Mouse (Mus musculus): Measurements from ENCODE around the gene Phc3. TPM values are rescaled to one million over a fixed set of nuclear protein-coding genes. Genes with fewer than 3 reads are reported as not detected.
A peak's percentile ranks its signal among the peaks of the same experiment; 100 is the strongest.

Gene Phc3
- polyA plus RNA-seq, 1 experiment = 22.8 TPM

DNA sequence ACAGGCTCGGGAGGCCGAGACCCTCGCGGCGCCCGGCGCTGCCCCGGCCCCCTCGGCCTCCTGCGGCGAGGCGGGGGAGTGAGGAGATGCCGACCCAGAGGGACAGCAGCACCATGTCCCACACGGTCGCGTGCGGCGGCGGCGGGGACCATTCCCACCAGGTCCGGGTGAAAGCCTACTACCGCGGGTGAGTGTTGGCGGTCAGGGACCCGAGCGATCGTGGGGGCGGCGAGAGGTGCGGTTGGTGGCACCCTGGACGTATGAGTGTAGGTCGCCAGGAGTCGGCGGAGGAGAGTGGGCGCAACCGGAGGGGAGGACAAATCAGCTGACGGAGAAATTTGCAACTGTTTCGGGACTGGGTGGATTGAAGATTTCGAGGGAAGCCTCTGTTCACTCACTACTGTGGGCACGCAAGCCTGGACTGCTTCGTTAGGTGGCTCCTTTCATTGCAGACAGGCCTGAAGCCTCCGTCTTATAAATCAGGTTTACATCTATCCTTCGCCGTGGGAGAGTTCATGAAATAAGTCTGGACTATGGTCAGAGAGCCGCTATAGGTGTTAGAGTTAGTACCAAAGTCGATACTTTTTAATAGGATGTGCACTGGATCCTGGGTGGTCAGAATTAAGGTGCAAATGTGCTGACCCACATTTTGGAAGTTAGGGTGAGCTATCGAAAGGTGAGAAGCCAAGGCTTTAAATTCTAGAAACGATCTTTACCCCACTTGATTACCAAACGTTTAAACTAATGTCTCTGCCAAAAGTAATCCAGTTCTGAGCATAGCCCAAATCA, 26.9 kb upstream of the Phc3 start:
- TF ChIP-seq CTCF (IDR thresholded peaks at IDR 0.05; ENCODE audit: borderline replicate concordance, extremely low read depth, insufficient read depth, insufficient read length) (no peak), POLR2A (IDR thresholded peaks at IDR 0.05; ENCODE audit: borderline replicate concordance, extremely low read depth, insufficient read depth, insufficient read length, poor library complexity, severe bottlenecking) (no peak)

DNA sequence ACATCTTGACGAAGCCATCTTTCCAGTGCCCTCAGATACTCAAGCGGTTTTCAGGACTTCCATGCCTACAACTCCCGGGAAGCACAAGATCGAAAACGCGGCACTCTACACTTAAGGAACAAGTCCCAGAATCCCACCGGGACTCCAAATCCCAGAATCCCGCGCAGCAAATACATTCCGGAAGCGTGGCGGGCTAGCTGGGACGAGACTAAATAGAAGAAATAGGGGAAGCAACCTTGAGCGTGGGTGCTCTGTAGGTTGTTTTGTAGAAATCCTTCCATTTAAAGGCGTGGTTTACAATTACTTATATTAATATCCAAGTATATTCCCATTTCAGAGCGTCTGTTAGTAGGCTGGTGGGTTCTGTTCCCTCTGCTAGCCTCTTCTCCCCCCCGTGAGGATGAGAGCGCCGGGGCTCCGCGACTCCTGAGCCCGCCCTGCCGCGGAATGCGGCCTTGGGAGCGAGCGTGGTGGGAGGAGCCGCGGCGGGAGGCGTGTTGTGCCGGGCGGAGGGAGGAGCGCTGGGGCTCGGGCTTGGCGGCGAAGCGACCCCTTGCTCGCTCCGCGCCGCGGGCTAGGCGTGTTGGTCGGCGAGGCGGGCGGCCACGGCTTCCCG, 26.2 kb upstream of the Phc3 start, which contains the start of gene Prkci:
TSS of gene Prkci (plus strand) at position 465 of the 616 bp plus-strand sequence.
- TF ChIP-seq CTCF (IDR thresholded peaks at IDR 0.05; ENCODE audit: borderline replicate concordance, extremely low read depth, insufficient read depth, insufficient read length) (no peak), POLR2A (IDR thresholded peaks at IDR 0.05; ENCODE audit: borderline replicate concordance, extremely low read depth, insufficient read depth, insufficient read length, poor library complexity, severe bottlenecking) (peak; percentile 97)

More for the DNA sequence above, 26.9 kb upstream of the Phc3 start:
- DNase-seq (ENCODE audit: low read depth) = peak; percentile 72

DNA sequence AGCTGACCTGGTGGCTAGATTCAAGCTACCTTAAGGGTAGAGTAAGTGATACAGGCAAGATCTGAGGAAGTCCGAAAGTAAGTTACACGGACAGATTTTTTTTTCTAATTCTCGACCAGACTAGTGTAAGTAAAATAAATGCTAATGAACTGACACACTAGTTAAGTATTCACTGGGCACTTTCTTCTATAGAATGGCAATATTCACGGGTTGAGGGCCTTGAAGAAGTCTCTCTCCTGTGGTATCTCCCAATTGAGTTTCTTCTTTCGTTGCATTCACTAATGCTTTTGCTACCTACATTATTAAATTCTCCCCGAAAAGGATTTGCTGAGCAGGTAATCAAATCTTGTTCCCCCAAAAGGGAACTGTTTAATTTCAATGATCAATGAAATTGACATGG, 25.6 kb upstream of the Phc3 start:
- no peak for TF ChIP-seq POLR2A (IDR thresholded peaks at IDR 0.05; ENCODE audit: borderline replicate concordance, extremely low read depth, insufficient read depth, insufficient read length, poor library complexity, severe bottlenecking)
- no peak for TF ChIP-seq CTCF (IDR thresholded peaks at IDR 0.05; ENCODE audit: borderline replicate concordance, extremely low read depth, insufficient read depth, insufficient read length)
- no peak for DNase-seq (ENCODE audit: low read depth)

More for the DNA sequence above, 26.2 kb upstream of the Phc3 start, which contains the start of gene Prkci:
- DNase-seq (ENCODE audit: low read depth) = peak; percentile 98

- TF ChIP-seq POLR2A (IDR thresholded peaks at IDR 0.05; ENCODE audit: borderline replicate concordance, extremely low read depth, insufficient read depth, insufficient read length, poor library complexity, severe bottlenecking) (no peak), CTCF (IDR thresholded peaks at IDR 0.05; ENCODE audit: borderline replicate concordance, extremely low read depth, insufficient read depth, insufficient read length) (no peak)
- DNase-seq (ENCODE audit: low read depth) = no peak
Observed at GRCm38 (mm10) chr3:30993066-30993573, 23.9 kb upstream of the Phc3 start.

DNA sequence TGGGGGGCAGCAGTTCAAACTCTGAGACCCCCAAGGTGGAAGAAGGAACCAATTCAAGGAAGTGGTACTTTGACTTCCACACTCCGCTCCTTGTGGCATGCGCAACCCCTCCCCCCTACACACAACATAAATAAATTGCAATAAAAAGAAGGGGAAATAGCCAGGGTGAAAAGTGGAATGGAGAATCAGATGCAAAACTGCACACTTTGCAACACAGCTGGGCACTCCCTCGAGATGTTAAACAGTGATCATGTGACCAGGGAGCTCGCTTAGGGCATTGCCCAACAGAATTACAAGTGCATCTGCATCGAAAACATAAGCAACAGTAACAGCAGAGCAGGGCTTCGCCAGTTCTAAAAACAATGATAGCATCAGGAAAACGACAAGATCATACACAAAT, 22.9 kb upstream of the Phc3 start:
- no peak for DNase-seq (ENCODE audit: low read depth)
- TF ChIP-seq CTCF (IDR thresholded peaks at IDR 0.05; ENCODE audit: borderline replicate concordance, extremely low read depth, insufficient read depth, insufficient read length) (no peak), POLR2A (IDR thresholded peaks at IDR 0.05; ENCODE audit: borderline replicate concordance, extremely low read depth, insufficient read depth, insufficient read length, poor library complexity, severe bottlenecking) (no peak)

GRCm38 (mm10) chr3:30987396-30988318, 18.4 kb upstream of the Phc3 start:
- no peak for DNase-seq (ENCODE audit: low read depth)
- TF ChIP-seq CTCF (IDR thresholded peaks at IDR 0.05; ENCODE audit: borderline replicate concordance, extremely low read depth, insufficient read depth, insufficient read length) (no peak), POLR2A (IDR thresholded peaks at IDR 0.05; ENCODE audit: borderline replicate concordance, extremely low read depth, insufficient read depth, insufficient read length, poor library complexity, severe bottlenecking) (no peak)

GRCm38 (mm10) chr3:30982924-30983536, 13.8 kb upstream of the Phc3 start:
- no peak for DNase-seq (ENCODE audit: low read depth)
- TF ChIP-seq POLR2A (IDR thresholded peaks at IDR 0.05; ENCODE audit: borderline replicate concordance, extremely low read depth, insufficient read depth, insufficient read length, poor library complexity, severe bottlenecking) (no peak), CTCF (IDR thresholded peaks at IDR 0.05; ENCODE audit: borderline replicate concordance, extremely low read depth, insufficient read depth, insufficient read length) (no peak)

DNA sequence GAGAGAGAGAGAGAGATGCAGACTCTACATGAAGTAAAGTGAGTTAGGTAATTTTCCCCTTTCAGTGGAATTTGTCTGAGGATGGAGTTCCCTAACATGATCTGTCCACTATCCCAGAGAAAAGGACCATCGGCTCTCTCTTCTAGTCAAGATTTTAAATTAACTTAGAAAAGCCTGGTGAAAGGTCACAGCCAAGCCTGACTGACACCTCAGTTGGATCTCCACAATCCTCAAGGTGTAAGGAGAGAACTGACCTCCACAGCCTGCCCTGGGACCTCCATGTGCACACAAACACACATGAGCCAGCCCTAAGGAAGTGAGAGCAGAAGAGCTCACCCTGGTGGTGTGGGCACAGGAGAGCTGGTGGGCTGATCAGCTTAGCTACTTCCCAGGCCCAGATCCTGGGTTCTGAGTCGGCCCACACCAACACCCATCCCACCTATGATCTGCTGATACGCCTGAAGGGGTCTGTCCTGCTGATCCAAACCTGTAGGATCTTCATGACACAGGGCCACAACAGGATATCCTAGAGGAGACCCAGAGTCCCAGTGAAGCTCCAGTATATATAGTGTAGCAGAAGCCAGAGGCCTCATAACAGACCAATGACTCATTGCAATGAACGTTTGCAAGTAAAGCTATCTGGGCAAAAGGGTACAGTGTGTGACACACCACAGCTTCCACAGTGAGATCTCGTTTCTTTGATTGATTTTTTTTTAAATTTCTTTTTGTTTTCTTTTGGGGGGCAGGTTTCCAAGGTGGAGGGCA, 12.6 kb upstream of the Phc3 start:
- no peak for DNase-seq (ENCODE audit: low read depth)
- TF ChIP-seq CTCF (IDR thresholded peaks at IDR 0.05; ENCODE audit: borderline replicate concordance, extremely low read depth, insufficient read depth, insufficient read length) (no peak), POLR2A (IDR thresholded peaks at IDR 0.05; ENCODE audit: borderline replicate concordance, extremely low read depth, insufficient read depth, insufficient read length, poor library complexity, severe bottlenecking) (no peak)

DNA sequence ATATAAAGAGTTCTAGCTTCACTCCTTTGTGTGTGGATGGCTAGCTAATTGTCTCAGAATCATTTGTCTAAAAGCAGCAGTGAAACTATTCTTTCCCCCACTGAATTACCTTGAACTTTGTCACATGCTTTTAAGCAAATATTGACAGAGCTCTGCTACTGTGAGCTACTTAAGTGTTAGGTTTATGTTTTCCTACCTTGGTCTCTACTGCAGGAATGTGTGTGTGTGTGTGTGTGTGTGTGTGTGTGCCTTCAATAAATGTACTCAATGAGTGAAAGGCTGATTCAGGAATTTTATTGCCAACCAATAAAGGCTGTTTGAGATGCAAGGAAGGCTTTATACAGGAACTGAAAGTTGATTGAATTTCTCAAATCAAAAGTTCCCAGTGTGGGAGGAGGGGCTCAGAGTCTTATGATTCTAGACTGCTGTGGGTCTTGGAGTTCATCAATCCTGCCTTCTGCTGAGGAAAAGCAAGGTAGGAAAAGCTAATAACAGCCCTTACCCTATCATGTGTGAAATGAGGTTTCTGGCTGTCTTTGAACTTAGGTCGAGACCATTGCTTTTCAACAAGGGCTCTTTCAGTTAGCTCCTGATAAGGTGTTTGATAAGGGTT, 7.9 kb upstream of the Phc3 start:
- no peak for DNase-seq (ENCODE audit: low read depth)
- no peak for TF ChIP-seq POLR2A (IDR thresholded peaks at IDR 0.05; ENCODE audit: borderline replicate concordance, extremely low read depth, insufficient read depth, insufficient read length, poor library complexity, severe bottlenecking)
- no peak for TF ChIP-seq CTCF (IDR thresholded peaks at IDR 0.05; ENCODE audit: borderline replicate concordance, extremely low read depth, insufficient read depth, insufficient read length)

All from brain, embryonic 14.5 days (tissue).